Mouse (Mus musculus) layer of hippocampus, adult 2 months (tissue): ENCODE results near the gene Rpl6. TPM values are rescaled to one million over a fixed set of nuclear protein-coding genes. Genes with fewer than 3 reads are reported as not detected.

Source experiments
- DNase-seq, 2 experiments: peaks; one replicate each; pipeline ENCODE4 v3.0.0; 2022; ENCODE audit warnings: low spot score in 2 of 2
- H3K27ac ChIP-seq: fragments of 200-600 bp; 2 replicates; pipeline ENCODE4 v1.8.1; 2022
- H3K4me3 ChIP-seq: fragments of 200-600 bp; 2 replicates; pipeline ENCODE4 v1.8.1; 2022; ENCODE audit warnings: mild to moderate bottlenecking
- CTCF ChIP-seq: fragments of 200-600 bp; conservative IDR thresholded peaks from 2 replicates; pipeline ENCODE4 v1.8.1; 2022; ENCODE audit warnings: antibody characterized with exemption, mild to moderate bottlenecking, moderate library complexity
- total RNA-seq, 2 experiments: library from RNA; stranded (reverse); gene quantifications; 2 replicates each; pipeline ENCODE4 v1.2.3; 2021

Gene Rpl6
- total RNA-seq, 2 experiments from 2014 or later, result 472 to 483 TPM

- no peak for TF ChIP-seq CTCF
Observed at GRCm38 (mm10) chr5:121236171-121236570, 31.9 kb downstream of the Rpl6 start.

GRCm38 (mm10) chr5:121238208-121238607 lies 33.9 kb downstream of the Rpl6 start:
- no peak for DNase-seq
- Histone ChIP-seq H3K27ac (no peak overlapping the region), H3K4me3 (no peak overlapping the region)
- no peak for TF ChIP-seq CTCF

More at GRCm38 (mm10) chr5:121236171-121236570, 31.9 kb downstream of the Rpl6 start:
- Histone ChIP-seq H3K4me3 (no peak overlapping the region), H3K27ac (no peak overlapping the region)
- DNase-seq, result peak; percentile 46 to 79

GRCm38 (mm10) chr5:121239846-121240245 lies 35.6 kb downstream of the Rpl6 start:
- peak; percentile 71 for DNase-seq
- no peak for TF ChIP-seq CTCF
- no peak overlapping the region for H3K4me3 ChIP-seq
- H3K27ac ChIP-seq, result peak overlapping the region; percentile 54; the same call in 1 of the 2 replicates

- no peak for TF ChIP-seq CTCF
- DNase-seq, result no peak
- H3K27ac ChIP-seq, result no peak overlapping the region
- H3K4me3 ChIP-seq, result no peak overlapping the region
Observed at GRCm38 (mm10) chr5:121241182-121241581, 36.9 kb downstream of the Rpl6 start.

GRCm38 (mm10) chr5:121242261-121242660 lies 38.0 kb downstream of the Rpl6 start:
- no peak overlapping the region for H3K27ac ChIP-seq
- H3K4me3 ChIP-seq, result no peak overlapping the region
- DNase-seq, result no peak
- TF ChIP-seq CTCF, result no peak

- no peak for TF ChIP-seq CTCF
- no peak for DNase-seq
- no peak overlapping the region for H3K27ac ChIP-seq
- no peak overlapping the region for H3K4me3 ChIP-seq
Observed at GRCm38 (mm10) chr5:121242701-121243100, 38.4 kb downstream of the Rpl6 start.

- no peak for TF ChIP-seq CTCF
- H3K27ac ChIP-seq, result no peak overlapping the region
- DNase-seq, result no peak
- no peak overlapping the region for H3K4me3 ChIP-seq
Observed at GRCm38 (mm10) chr5:121243676-121244364, 39.5 kb downstream of the Rpl6 start.

GRCm38 (mm10) chr5:121244365-121244731 lies 40.1 kb downstream of the Rpl6 start:
- no peak overlapping the region for H3K4me3 ChIP-seq
- no peak for TF ChIP-seq CTCF
- no peak overlapping the region for H3K27ac ChIP-seq
- no peak for DNase-seq

GRCm38 (mm10) chr5:121245201-121245600 lies 40.9 kb downstream of the Rpl6 start:
- H3K4me3 ChIP-seq, result no peak overlapping the region
- DNase-seq, result no peak
- no peak for TF ChIP-seq CTCF
- H3K27ac ChIP-seq, result no peak overlapping the region

- no peak overlapping the region for H3K4me3 ChIP-seq
- peak; percentile 52 for TF ChIP-seq CTCF
- DNase-seq, result no peak
- H3K27ac ChIP-seq, result peak overlapping the region; percentile 0; the same call in 1 of the 2 replicates
Observed at GRCm38 (mm10) chr5:121248766-121249394, 44.6 kb downstream of the Rpl6 start.

GRCm38 (mm10) chr5:121249693-121250092 lies 45.4 kb downstream of the Rpl6 start:
- TF ChIP-seq CTCF, result no peak

GRCm38 (mm10) chr5:121251813-121252212 lies 47.5 kb downstream of the Rpl6 start:
- no peak overlapping the region for H3K4me3 ChIP-seq
- TF ChIP-seq CTCF, result no peak
- no peak for DNase-seq
- no peak overlapping the region for H3K27ac ChIP-seq

More at GRCm38 (mm10) chr5:121249693-121250092, 45.4 kb downstream of the Rpl6 start:
- DNase-seq, result no peak
- Histone ChIP-seq H3K4me3 (no peak overlapping the region), H3K27ac (no peak overlapping the region)

GRCm38 (mm10) chr5:121253816-121254497 lies 49.7 kb downstream of the Rpl6 start:
- no peak overlapping the region for H3K27ac ChIP-seq
- DNase-seq, result no peak
- H3K4me3 ChIP-seq, result no peak overlapping the region
- TF ChIP-seq CTCF, result no peak
